Mouse (Mus musculus) midbrain, embryonic 12.5 days (tissue): ENCODE data around the gene Rubcnl. TPM values are rescaled to one million over a fixed set of nuclear protein-coding genes. Genes with fewer than 3 reads are reported as not detected.

Source experiments
- ATAC-seq: fragments of 200-750 bp; cut with Nextera tagmentation; 2 replicates; pipeline ENCODE4 v1.8.0; 2017; ENCODE audit warnings: low read depth, moderate TSS enrichment, moderate library complexity; ENCODE audit not compliant: low FRiP score
- H3K27ac ChIP-seq: fragments of 300-500 bp; sonication (generic); replicated peaks from 2 replicates; pipeline ENCODE4 v1.5.1; 2016; ENCODE audit warnings: mild to moderate bottlenecking
- H3K27me3 ChIP-seq: fragments of 300-500 bp; sonication (generic); 2 replicates; pipeline ENCODE4 v1.6.1; 2016; ENCODE audit warnings: mild to moderate bottlenecking
- H3K36me3 ChIP-seq: fragments of 300-500 bp; sonication (generic); 2 replicates; pipeline ENCODE4 v1.6.1; 2016
- H3K4me1 ChIP-seq: fragments of 300-500 bp; sonication (generic); 2 replicates; pipeline ENCODE4 v1.6.1; 2016
- H3K4me2 ChIP-seq: fragments of 300-500 bp; sonication (generic); replicated peaks from 2 replicates; pipeline ENCODE4 v1.6.1; 2016; ENCODE audit warnings: mild to moderate bottlenecking, moderate library complexity
- H3K4me3 ChIP-seq: fragments of 300-500 bp; sonication (generic); 2 replicates; pipeline ENCODE4 v1.5.1; 2016; ENCODE audit warnings: mild to moderate bottlenecking
- H3K9ac ChIP-seq: fragments of 300-500 bp; sonication (generic); replicated peaks from 2 replicates; pipeline ENCODE4 v1.6.1; 2016; ENCODE audit warnings: mild to moderate bottlenecking, moderate library complexity
- H3K9me3 ChIP-seq: fragments of 300-500 bp; sonication (generic); 2 replicates; pipeline ENCODE4 v1.6.1; 2016; ENCODE audit warnings: mild to moderate bottlenecking
- WGBS: fragments of 180-500 bp; shearing (Covaris S2); methylation state at CpG from one replicate; pipeline ENCODE4 v1.1.7; 2016; 5-methylcytosine and 5-hydroxymethylcytosine counted together
- polyA plus RNA-seq: library from polyadenylated mRNA; unstranded; fragments of >200 nt; fragmentation: Nextera tagmentation; extraction: Ambion mirVana; gene quantifications from 2 replicates; pipeline ENCODE4 v1.2.1, GENCODE M21; 2016

The Rubcnl gene
- polyA plus RNA-seq, 1 experiment from 2014 or later: 0.22 TPM

- Histone ChIP-seq H3K9ac (no peak overlapping the region), H3K27ac (no peak overlapping the region), H3K4me2 (no peak overlapping the region), H3K9me3 (no peaks in the 10 kb centered on the region), H3K36me3 (no peaks in the 10 kb centered on the region), H3K4me3 (no peak overlapping the region), H3K4me1 (no peaks in the 10 kb centered on the region), H3K27me3 (no peaks in the 10 kb centered on the region)
- WGBS: 12% methylated on average over 1 of the region's 1 CpGs
- ATAC-seq: no peak
Observed at GRCm38 (mm10) chr14:74990504-74990903, 25.3 kb upstream of the Rubcnl start.

- Histone ChIP-seq H3K9me3 (no peaks in the 10 kb centered on the region), H3K9ac (no peak overlapping the region), H3K27ac (no peak overlapping the region), H3K4me2 (no peak overlapping the region), H3K36me3 (no peaks in the 10 kb centered on the region), H3K4me1 (no peaks in the 10 kb centered on the region), H3K27me3 (no peaks in the 10 kb centered on the region), H3K4me3 (no peak overlapping the region)
- no peak for ATAC-seq
- WGBS: 76% methylated on average over 3 of the region's 3 CpGs
Observed at GRCm38 (mm10) chr14:74996556-74996955, 19.3 kb upstream of the Rubcnl start.

- Histone ChIP-seq H3K9ac (no peak overlapping the region), H3K9me3 (no peaks in the 10 kb centered on the region), H3K27me3 (no peaks in the 10 kb centered on the region), H3K4me2 (no peak overlapping the region), H3K27ac (no peak overlapping the region), H3K4me1 (no peaks in the 10 kb centered on the region), H3K4me3 (no peak overlapping the region), H3K36me3 (no peaks in the 10 kb centered on the region)
- no peak for ATAC-seq
- 92% methylated on average over 2 of the region's 2 CpGs for WGBS
Observed at GRCm38 (mm10) chr14:74997041-74997440, 18.8 kb upstream of the Rubcnl start.

- H3K4me3 ChIP-seq: no peak overlapping the region
- ATAC-seq: no peak
- H3K36me3 ChIP-seq: no peaks in the 10 kb centered on the region
- no peaks in the 10 kb centered on the region for H3K4me1 ChIP-seq
- 90% methylated on average over 6 of the region's 6 CpGs for WGBS
- no peaks in the 10 kb centered on the region for H3K27me3 ChIP-seq
- no peaks in the 10 kb centered on the region for H3K9me3 ChIP-seq
- H3K9ac ChIP-seq: no peak overlapping the region
- no peak overlapping the region for H3K4me2 ChIP-seq
- H3K27ac ChIP-seq: no peak overlapping the region
Observed at GRCm38 (mm10) chr14:75001364-75001763, 14.5 kb upstream of the Rubcnl start.

GRCm38 (mm10) chr14:75003356-75003755 lies 12.5 kb upstream of the Rubcnl start:
- no peaks in the 10 kb centered on the region for H3K27me3 ChIP-seq
- H3K4me2 ChIP-seq: no peak overlapping the region
- H3K4me1 ChIP-seq: no peaks in the 10 kb centered on the region
- WGBS: 70% methylated on average over 3 of the region's 3 CpGs
- no peaks in the 10 kb centered on the region for H3K36me3 ChIP-seq
- H3K9ac ChIP-seq: no peak overlapping the region
- H3K27ac ChIP-seq: no peak overlapping the region
- H3K9me3 ChIP-seq: no peaks in the 10 kb centered on the region
- no peak for ATAC-seq
- H3K4me3 ChIP-seq: no peak overlapping the region

GRCm38 (mm10) chr14:75005478-75006199 lies 10.2 kb upstream of the Rubcnl start:
- Histone ChIP-seq H3K4me2 (no peak overlapping the region), H3K36me3 (no peaks in the 10 kb centered on the region), H3K27ac (no peak overlapping the region), H3K9me3 (no peaks in the 10 kb centered on the region), H3K9ac (no peak overlapping the region), H3K27me3 (no peaks in the 10 kb centered on the region), H3K4me3 (no peak overlapping the region), H3K4me1 (no peaks in the 10 kb centered on the region)
- 88% methylated on average over 2 of the region's 2 CpGs for WGBS
- ATAC-seq: no peak

- 79% methylated on average over 4 of the region's 4 CpGs for WGBS
Observed at GRCm38 (mm10) chr14:75010346-75010745, 5.5 kb upstream of the Rubcnl start.

GRCm38 (mm10) chr14:75010986-75011655 lies 4.7 kb upstream of the Rubcnl start:
- Histone ChIP-seq H3K36me3 (no peaks in the 10 kb centered on the region), H3K9me3 (no peaks in the 10 kb centered on the region), H3K4me2 (no peak overlapping the region), H3K4me3 (no peak overlapping the region), H3K27ac (no peak overlapping the region), H3K9ac (no peak overlapping the region), H3K27me3 (no peaks in the 10 kb centered on the region), H3K4me1 (peaks cover 3% of the 10 kb centered on the region; the same call in 1 of the 2 replicates)
- no peak for ATAC-seq
- WGBS: 36% methylated on average over 8 of the region's 8 CpGs

More at GRCm38 (mm10) chr14:75010346-75010745, 5.5 kb upstream of the Rubcnl start:
- H3K27ac ChIP-seq: no peak overlapping the region
- no peaks in the 10 kb centered on the region for H3K9me3 ChIP-seq
- no peaks in the 10 kb centered on the region for H3K27me3 ChIP-seq
- no peak overlapping the region for H3K9ac ChIP-seq
- H3K4me2 ChIP-seq: no peak overlapping the region
- no peak for ATAC-seq
- H3K4me1 ChIP-seq: no peaks in the 10 kb centered on the region
- no peak overlapping the region for H3K4me3 ChIP-seq
- H3K36me3 ChIP-seq: no peaks in the 10 kb centered on the region

GRCm38 (mm10) chr14:75016715-75017020 lies 841 bp downstream of the Rubcnl start:
- H3K27ac ChIP-seq: no peak overlapping the region
- peaks cover 6% of the 10 kb centered on the region for H3K4me1 ChIP-seq
- WGBS: 78% methylated on average over 9 of the region's 9 CpGs
- no peak for ATAC-seq
- no peaks in the 10 kb centered on the region for H3K9me3 ChIP-seq
- no peaks in the 10 kb centered on the region for H3K36me3 ChIP-seq
- peak overlapping the region; percentile 55 for H3K4me3 ChIP-seq
- H3K4me2 ChIP-seq: peak overlapping the region; percentile 96
- 0 out of 2 replicates have a peak overlapping the region, but pooled peaks have one; percentile 72 for H3K9ac ChIP-seq
- peaks cover 9% of the 10 kb centered on the region for H3K27me3 ChIP-seq

GRCm38 (mm10) chr14:75017277-75017676 lies 1.4 kb downstream of the Rubcnl start:
- H3K4me3 ChIP-seq: no peak overlapping the region
- ATAC-seq: no peak

GRCm38 (mm10) chr14:75017877-75018825 lies 2.3 kb downstream of the Rubcnl start:
- WGBS: 92% methylated on average over 18 of the region's 18 CpGs
- no peak overlapping the region for H3K4me3 ChIP-seq
- H3K9ac ChIP-seq: no peak overlapping the region
- no peak for ATAC-seq
- H3K27ac ChIP-seq: no peak overlapping the region
- no peak overlapping the region for H3K4me2 ChIP-seq
- H3K9me3 ChIP-seq: no peaks in the 10 kb centered on the region
- H3K4me1 ChIP-seq: peaks cover 6% of the 10 kb centered on the region
- H3K27me3 ChIP-seq: peaks cover 9% of the 10 kb centered on the region
- H3K36me3 ChIP-seq: no peaks in the 10 kb centered on the region

More at GRCm38 (mm10) chr14:75017277-75017676, 1.4 kb downstream of the Rubcnl start:
- no peak overlapping the region for H3K9ac ChIP-seq
- no peak overlapping the region for H3K4me2 ChIP-seq
- no peaks in the 10 kb centered on the region for H3K36me3 ChIP-seq
- H3K27ac ChIP-seq: no peak overlapping the region
- no peaks in the 10 kb centered on the region for H3K9me3 ChIP-seq
- 91% methylated on average over 7 of the region's 7 CpGs for WGBS
- peaks cover 9% of the 10 kb centered on the region for H3K27me3 ChIP-seq
- H3K4me1 ChIP-seq: peaks cover 6% of the 10 kb centered on the region

- peaks cover 9% of the 10 kb centered on the region for H3K27me3 ChIP-seq
- no peak overlapping the region for H3K9ac ChIP-seq
- no peak overlapping the region for H3K4me2 ChIP-seq
- peaks cover 6% of the 10 kb centered on the region for H3K4me1 ChIP-seq
- H3K36me3 ChIP-seq: no peaks in the 10 kb centered on the region
- no peak for ATAC-seq
- no peaks in the 10 kb centered on the region for H3K9me3 ChIP-seq
- H3K27ac ChIP-seq: no peak overlapping the region
- no peak overlapping the region for H3K4me3 ChIP-seq
- WGBS: 75% methylated on average over 4 of the region's 4 CpGs
Observed at GRCm38 (mm10) chr14:75018829-75019228, 3.0 kb downstream of the Rubcnl start.
